Mouse (Mus musculus): ENCODE results near the gene Optc. TPM values are rescaled to one million over a fixed set of nuclear protein-coding genes. Genes with fewer than 3 reads are reported as not detected.

Optc gene
- polyA plus RNA-seq, 1 experiment from 2014 or later: 1.0 TPM

DNA sequence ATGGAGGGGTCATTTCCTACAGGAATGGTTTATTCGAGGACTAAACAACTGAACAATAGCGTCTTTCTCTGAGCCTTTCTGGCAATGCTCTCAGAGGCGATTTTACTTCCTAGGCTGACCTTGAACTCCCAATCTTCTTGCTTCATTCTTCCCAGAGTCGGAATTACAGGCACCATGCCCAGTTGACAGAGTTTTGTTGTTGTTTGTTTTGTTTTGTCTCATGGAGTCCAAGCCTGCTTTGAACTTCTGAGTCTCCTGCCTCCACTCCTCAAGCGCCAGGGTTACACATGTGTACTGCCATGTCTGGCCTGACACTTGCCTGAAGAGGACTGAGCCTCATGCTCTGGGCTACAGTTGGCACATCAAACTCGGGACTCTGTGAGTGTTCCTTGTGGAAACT lies 5.2 kb upstream of the Optc start:
- ATAC-seq (replicated peaks; ENCODE audit: insufficient number of reproducible peaks, low FRiP score, low TSS enrichment): no peak
- Histone ChIP-seq H3K4me2 (no peak overlapping the region), H3K4me1 (ENCODE audit: control insufficient read depth, insufficient read depth, low read length) (peaks cover 22% of the 10 kb centered on the region), H3K4me3 (ENCODE audit: low read depth, low read length) (no peak overlapping the region), H3K27ac (ENCODE audit: low read depth, low read length) (no peak overlapping the region), H3K36me3 (ENCODE audit: control insufficient read depth, insufficient read depth, low read length) (no peaks in the 10 kb centered on the region), H3K9me3 (replicated peaks; ENCODE audit: control insufficient read depth, low read length) (no peaks in the 10 kb centered on the region), H3K9ac (ENCODE audit: low read depth, low read length) (no peak overlapping the region), H3K27me3 (ENCODE audit: control insufficient read depth, insufficient read depth, low read length) (peaks cover 9% of the 10 kb centered on the region)
- WGBS (ENCODE audit: insufficient replicate concordance): 72% methylated on average over 6 of the region's 6 CpGs

DNA sequence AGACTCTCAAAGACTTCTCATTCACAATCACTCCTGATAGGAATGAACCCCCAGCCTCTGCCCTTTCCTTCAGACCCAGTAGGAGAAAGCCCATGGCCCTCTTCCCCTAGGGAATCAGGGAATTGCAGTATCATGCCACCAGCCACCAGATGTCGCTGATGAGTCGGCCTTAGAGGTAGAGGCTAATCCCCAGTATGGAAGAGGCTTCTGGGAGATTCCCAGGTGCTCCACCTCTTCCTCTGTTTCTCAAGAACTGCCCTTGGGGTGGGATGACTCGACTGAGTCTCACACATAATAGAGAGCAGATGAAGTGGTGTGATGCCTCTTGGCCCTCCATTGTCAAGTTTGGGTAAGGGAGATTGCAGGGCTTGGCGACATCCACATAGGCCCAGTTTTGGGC lies 3.7 kb upstream of the Optc start:
- Histone ChIP-seq H3K4me2 (no peak overlapping the region), H3K4me1 (ENCODE audit: control insufficient read depth, insufficient read depth, low read length) (peaks cover 19% of the 10 kb centered on the region), H3K36me3 (ENCODE audit: control insufficient read depth, insufficient read depth, low read length) (no peaks in the 10 kb centered on the region), H3K9me3 (replicated peaks; ENCODE audit: control insufficient read depth, low read length) (no peaks in the 10 kb centered on the region), H3K27ac (ENCODE audit: low read depth, low read length) (no peak overlapping the region), H3K27me3 (ENCODE audit: control insufficient read depth, insufficient read depth, low read length) (peaks cover 13% of the 10 kb centered on the region), H3K9ac (ENCODE audit: low read depth, low read length) (no peak overlapping the region), H3K4me3 (ENCODE audit: low read depth, low read length) (no peak overlapping the region)
- ATAC-seq (replicated peaks; ENCODE audit: insufficient number of reproducible peaks, low FRiP score, low TSS enrichment): no peak
- 27% methylated on average over 4 of the region's 4 CpGs for WGBS (ENCODE audit: insufficient replicate concordance)

DNA sequence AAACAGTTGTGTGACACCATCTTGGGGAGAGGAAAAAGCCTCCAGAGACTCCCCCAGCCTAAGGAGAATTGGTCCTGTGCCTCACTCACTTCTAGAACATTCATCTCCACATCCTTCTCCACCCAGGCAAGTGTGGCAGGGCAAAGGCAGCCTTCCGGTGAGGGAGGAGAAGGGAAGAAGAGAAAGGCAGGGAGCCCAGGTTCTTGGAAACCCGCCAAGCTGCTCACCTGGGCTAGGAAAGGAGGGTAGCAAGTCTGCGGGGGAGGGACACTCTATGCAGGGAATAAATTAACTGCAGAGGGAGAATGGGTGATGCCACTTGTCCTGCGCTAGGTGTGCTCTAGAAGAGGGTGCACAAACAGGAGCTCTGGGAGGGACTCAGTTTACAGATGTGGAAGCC lies 3.2 kb upstream of the Optc start:
- Histone ChIP-seq H3K4me3 (ENCODE audit: low read depth, low read length) (no peak overlapping the region), H3K4me2 (no peak overlapping the region), H3K9ac (ENCODE audit: low read depth, low read length) (no peak overlapping the region), H3K27ac (ENCODE audit: low read depth, low read length) (no peak overlapping the region), H3K4me1 (ENCODE audit: control insufficient read depth, insufficient read depth, low read length) (peaks cover 18% of the 10 kb centered on the region), H3K27me3 (ENCODE audit: control insufficient read depth, insufficient read depth, low read length) (peaks cover 15% of the 10 kb centered on the region), H3K36me3 (ENCODE audit: control insufficient read depth, insufficient read depth, low read length) (no peaks in the 10 kb centered on the region), H3K9me3 (replicated peaks; ENCODE audit: control insufficient read depth, low read length) (no peaks in the 10 kb centered on the region)
- no peak for ATAC-seq (replicated peaks; ENCODE audit: insufficient number of reproducible peaks, low FRiP score, low TSS enrichment)
- 52% methylated on average over 4 of the region's 4 CpGs for WGBS (ENCODE audit: insufficient replicate concordance)

DNA sequence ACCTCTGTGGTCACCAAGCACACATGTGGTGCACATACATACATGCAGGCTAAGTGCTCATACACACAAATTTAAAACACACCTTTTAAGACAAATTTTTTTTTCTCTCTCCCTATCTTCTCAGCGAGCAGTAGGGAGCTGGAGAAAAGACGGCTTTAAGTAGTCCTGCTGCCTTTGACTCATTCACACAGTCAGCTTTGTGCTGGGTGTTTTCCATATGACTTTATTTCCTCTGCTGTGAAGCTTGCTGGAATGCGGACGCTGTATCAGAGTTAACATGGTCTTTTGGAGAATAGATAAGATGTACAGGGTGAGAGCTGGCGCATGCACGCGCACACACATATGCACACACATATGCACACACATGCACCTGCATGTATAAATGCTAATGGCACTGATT lies 2.3 kb upstream of the Optc start:
- H3K9me3 ChIP-seq (replicated peaks; ENCODE audit: control insufficient read depth, low read length): no peaks in the 10 kb centered on the region
- no peak overlapping the region for H3K27ac ChIP-seq (ENCODE audit: low read depth, low read length)
- no peak for ATAC-seq (replicated peaks; ENCODE audit: insufficient number of reproducible peaks, low FRiP score, low TSS enrichment)
- H3K36me3 ChIP-seq (ENCODE audit: control insufficient read depth, insufficient read depth, low read length): no peaks in the 10 kb centered on the region
- H3K4me1 ChIP-seq (ENCODE audit: control insufficient read depth, insufficient read depth, low read length): peaks cover 13% of the 10 kb centered on the region
- no peak overlapping the region for H3K4me2 ChIP-seq
- WGBS (ENCODE audit: insufficient replicate concordance): 59% methylated on average over 7 of the region's 7 CpGs
- H3K9ac ChIP-seq (ENCODE audit: low read depth, low read length): no peak overlapping the region
- peaks cover 17% of the 10 kb centered on the region for H3K27me3 ChIP-seq (ENCODE audit: control insufficient read depth, insufficient read depth, low read length)
- no peak overlapping the region for H3K4me3 ChIP-seq (ENCODE audit: low read depth, low read length)

DNA sequence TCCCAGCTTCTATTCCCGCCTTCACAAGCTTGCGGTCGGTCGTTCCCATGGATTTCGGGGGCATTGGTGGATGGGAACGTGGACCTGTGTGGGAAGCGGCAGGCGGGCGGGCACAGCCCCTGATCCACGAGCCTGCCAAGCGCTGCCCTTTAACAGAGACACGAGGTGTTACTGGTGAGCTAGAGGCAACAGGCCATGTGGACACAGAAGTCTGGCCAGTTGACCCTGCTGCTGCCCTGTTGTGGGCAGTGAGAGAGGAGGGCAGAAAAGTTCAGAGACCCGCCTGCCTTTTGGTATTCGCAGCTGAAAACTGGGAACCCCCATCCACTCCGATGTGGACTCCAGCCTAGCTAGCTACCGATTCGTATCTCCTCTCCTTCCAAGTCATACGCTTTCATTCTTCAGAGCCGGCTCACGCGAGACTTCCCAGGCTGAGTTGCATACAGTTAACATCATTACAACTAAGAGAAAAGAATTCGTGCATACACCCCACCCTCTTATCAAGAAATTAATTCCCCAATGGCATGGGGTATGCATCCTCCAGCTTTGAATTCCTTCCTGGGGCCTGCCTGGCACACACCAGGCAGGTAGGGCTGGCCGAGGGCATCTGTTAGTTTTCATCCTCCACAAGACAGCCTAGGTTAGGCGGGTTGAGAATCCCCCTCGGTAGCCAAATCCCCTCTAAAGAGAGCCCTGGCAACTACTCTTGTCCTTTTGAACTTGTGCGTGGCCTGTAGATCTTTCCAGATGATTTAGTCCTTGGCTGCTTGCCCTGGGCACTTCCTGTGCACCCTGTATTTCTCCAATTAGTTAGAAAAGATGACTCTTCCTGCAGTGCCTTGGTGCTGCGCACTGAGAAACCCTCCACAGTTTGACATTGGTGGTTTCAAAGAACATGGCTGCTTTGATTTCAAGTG lies 1.1 kb upstream of the Optc start:
- peaks cover 13% of the 10 kb centered on the region for H3K4me1 ChIP-seq (ENCODE audit: control insufficient read depth, insufficient read depth, low read length)
- H3K36me3 ChIP-seq (ENCODE audit: control insufficient read depth, insufficient read depth, low read length): no peaks in the 10 kb centered on the region
- H3K4me3 ChIP-seq (ENCODE audit: low read depth, low read length): peak overlapping the region; percentile 45
- H3K4me2 ChIP-seq: peak overlapping the region; percentile 84
- H3K27me3 ChIP-seq (ENCODE audit: control insufficient read depth, insufficient read depth, low read length): peaks cover 17% of the 10 kb centered on the region
- 12% methylated on average over 27 of the region's 27 CpGs for WGBS (ENCODE audit: insufficient replicate concordance)
- ATAC-seq (replicated peaks; ENCODE audit: insufficient number of reproducible peaks, low FRiP score, low TSS enrichment): peak; percentile 9; the same call in 1 of the 2 replicates
- no peak overlapping the region for H3K27ac ChIP-seq (ENCODE audit: low read depth, low read length)
- no peaks in the 10 kb centered on the region for H3K9me3 ChIP-seq (replicated peaks; ENCODE audit: control insufficient read depth, low read length)
- peak overlapping the region; percentile 73 for H3K9ac ChIP-seq (ENCODE audit: low read depth, low read length)

- Histone ChIP-seq H3K27ac (ENCODE audit: low read depth, low read length) (no peak overlapping the region), H3K36me3 (ENCODE audit: control insufficient read depth, insufficient read depth, low read length) (no peaks in the 10 kb centered on the region), H3K4me3 (ENCODE audit: low read depth, low read length) (no peak overlapping the region), H3K4me2 (no peak overlapping the region), H3K9ac (ENCODE audit: low read depth, low read length) (no peak overlapping the region), H3K4me1 (ENCODE audit: control insufficient read depth, insufficient read depth, low read length) (peaks cover 13% of the 10 kb centered on the region), H3K9me3 (replicated peaks; ENCODE audit: control insufficient read depth, low read length) (no peaks in the 10 kb centered on the region), H3K27me3 (ENCODE audit: control insufficient read depth, insufficient read depth, low read length) (peaks cover 17% of the 10 kb centered on the region)
- WGBS (ENCODE audit: insufficient replicate concordance): 48% methylated on average over 12 of the region's 12 CpGs
- ATAC-seq (replicated peaks; ENCODE audit: insufficient number of reproducible peaks, low FRiP score, low TSS enrichment): no peak
Measured at GRCm38 (mm10) chr1:133906420-133906819, 1.4 kb downstream of the Optc start.

DNA sequence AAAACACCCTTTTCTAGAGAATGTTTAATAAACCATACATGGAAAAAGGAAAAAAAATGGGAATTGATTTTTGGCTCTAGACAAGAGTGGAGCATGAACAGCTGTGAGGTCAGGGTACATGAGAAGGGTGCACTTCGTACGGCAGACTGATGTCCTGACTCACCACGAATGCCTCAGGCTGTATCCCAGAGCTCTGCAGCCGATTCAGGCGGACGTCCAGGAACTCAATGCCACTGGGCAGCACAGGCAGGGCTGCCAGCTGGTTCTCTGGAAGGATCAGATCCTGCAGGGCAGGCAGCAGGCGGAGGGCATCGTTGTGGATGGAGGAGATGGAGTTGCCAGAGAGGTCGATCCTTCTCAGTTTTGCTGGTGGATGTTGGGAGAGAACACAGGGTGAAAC lies 7.0 kb downstream of the Optc start:
- H3K4me3 ChIP-seq (ENCODE audit: low read depth, low read length): no peak overlapping the region
- WGBS (ENCODE audit: insufficient replicate concordance): 84% methylated on average over 9 of the region's 9 CpGs
- 0 out of 2 replicates have a peak, but pooled peaks cover 2% of the 10 kb centered on the region for H3K27me3 ChIP-seq (ENCODE audit: control insufficient read depth, insufficient read depth, low read length)
- H3K27ac ChIP-seq (ENCODE audit: low read depth, low read length): no peak overlapping the region
- H3K36me3 ChIP-seq (ENCODE audit: control insufficient read depth, insufficient read depth, low read length): no peaks in the 10 kb centered on the region
- ATAC-seq (replicated peaks; ENCODE audit: insufficient number of reproducible peaks, low FRiP score, low TSS enrichment): no peak
- peaks cover 8% of the 10 kb centered on the region; the same call in 1 of the 2 replicates for H3K4me1 ChIP-seq (ENCODE audit: control insufficient read depth, insufficient read depth, low read length)
- no peak overlapping the region for H3K9ac ChIP-seq (ENCODE audit: low read depth, low read length)
- no peaks in the 10 kb centered on the region for H3K9me3 ChIP-seq (replicated peaks; ENCODE audit: control insufficient read depth, low read length)
- no peak overlapping the region for H3K4me2 ChIP-seq

DNA sequence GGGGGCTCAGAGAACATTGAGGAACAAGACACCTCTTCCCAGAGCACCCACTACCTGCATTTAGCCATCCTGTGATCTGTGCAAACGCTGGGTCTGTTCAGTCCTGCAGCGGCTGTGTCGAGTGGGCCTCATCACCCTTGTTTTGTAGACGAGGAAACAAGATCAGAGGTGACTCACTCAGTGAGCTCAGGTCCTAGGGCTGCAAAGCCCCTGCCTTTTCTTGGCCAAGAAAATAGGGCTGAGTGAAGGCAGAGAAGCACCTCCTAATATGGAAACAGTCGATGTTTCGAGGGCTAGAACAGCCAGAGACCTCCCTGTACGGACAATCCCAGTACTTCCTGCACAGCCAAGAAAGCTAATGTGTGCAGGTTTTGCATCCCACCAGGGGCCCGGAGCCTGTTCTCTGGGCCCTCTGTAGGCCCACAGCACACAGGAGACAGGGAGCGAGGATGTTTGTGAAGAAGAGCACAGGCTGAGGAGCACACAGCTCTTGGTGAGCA lies 8.7 kb downstream of the Optc start:
- no peak overlapping the region for H3K4me2 ChIP-seq
- H3K4me1 ChIP-seq (ENCODE audit: control insufficient read depth, insufficient read depth, low read length): peaks cover 17% of the 10 kb centered on the region; the same call in 1 of the 2 replicates
- no peaks in the 10 kb centered on the region for H3K27me3 ChIP-seq (ENCODE audit: control insufficient read depth, insufficient read depth, low read length)
- H3K9ac ChIP-seq (ENCODE audit: low read depth, low read length): 0 out of 2 replicates have a peak overlapping the region, but pooled peaks have one; percentile 29
- WGBS (ENCODE audit: insufficient replicate concordance): 50% methylated on average over 9 of the region's 9 CpGs
- no peak overlapping the region for H3K4me3 ChIP-seq (ENCODE audit: low read depth, low read length)
- ATAC-seq (replicated peaks; ENCODE audit: insufficient number of reproducible peaks, low FRiP score, low TSS enrichment): no peak
- H3K9me3 ChIP-seq (replicated peaks; ENCODE audit: control insufficient read depth, low read length): no peaks in the 10 kb centered on the region
- H3K36me3 ChIP-seq (ENCODE audit: control insufficient read depth, insufficient read depth, low read length): no peaks in the 10 kb centered on the region
- H3K27ac ChIP-seq (ENCODE audit: low read depth, low read length): no peak overlapping the region
